Mouse (Mus musculus) kidney, postnatal 0 days (tissue): ENCODE measurements at regions not wholly inside any gene's neighbourhood (a gene's known extent, or its start where the extent isn't known, plus 50 kb on each side); places are given as distances from the start of the nearest gene placed in this dataset.

Experiments used
- ATAC-seq: fragments of 200-750 bp; cut with Nextera tagmentation; replicated peaks from 2 replicates; pipeline ENCODE4 v1.8.0; 2017; ENCODE audit warnings: low read depth, moderate number of reproducible peaks, moderate TSS enrichment, moderate library complexity; ENCODE audit not compliant: low FRiP score
- DNase-seq: peaks from one replicate; pipeline ENCODE4 v3.0.0-alpha.2; 2016; ENCODE audit warnings: low spot score
- H3K27ac ChIP-seq: fragments of 300-500 bp; sonication (generic); 2 replicates; pipeline ENCODE4 v1.5.1; 2014; ENCODE audit warnings: mild to moderate bottlenecking
- H3K27me3 ChIP-seq: fragments of 300-500 bp; sonication (generic); 2 replicates; pipeline ENCODE4 v1.6.1; 2014; ENCODE audit warnings: low read length, mixed read lengths; ENCODE audit not compliant: insufficient read depth
- H3K36me3 ChIP-seq: fragments of 300-500 bp; sonication (generic); 2 replicates; pipeline ENCODE4 v1.6.1; 2014; ENCODE audit warnings: low read length, mixed read lengths; ENCODE audit not compliant: insufficient read depth
- H3K4me1 ChIP-seq: fragments of 300-500 bp; sonication (generic); replicated peaks from 2 replicates; pipeline ENCODE4 v1.6.1; 2014; ENCODE audit warnings: antibody characterized with exemption, low read length, mixed read lengths; ENCODE audit not compliant: insufficient read depth
- H3K4me2 ChIP-seq: fragments of 300-500 bp; sonication (generic); 2 replicates; pipeline ENCODE4 v1.6.1; 2014; ENCODE audit warnings: mild to moderate bottlenecking, low read length, moderate library complexity, mixed read lengths
- H3K4me3 ChIP-seq: fragments of 300-500 bp; sonication (generic); replicated peaks from 2 replicates; pipeline ENCODE4 v1.5.1; 2014; ENCODE audit warnings: low read depth, low read length
- H3K9ac ChIP-seq: fragments of 300-500 bp; sonication (generic); 2 replicates; pipeline ENCODE4 v1.6.1; 2014; ENCODE audit warnings: low read depth, low read length
- H3K9me3 ChIP-seq: fragments of 300-500 bp; sonication (generic); replicated peaks from 2 replicates; pipeline ENCODE4 v1.6.1; 2016; ENCODE audit warnings: low read length, inconsistent platforms, mixed read lengths
- CTCF ChIP-seq: IDR thresholded peaks from 2 replicates; pipeline ENCODE4 v1.5.1; 2016; ENCODE audit warnings: antibody characterized with exemption, low read depth, mild to moderate bottlenecking, moderate library complexity
- WGBS: fragments of 180-500 bp; shearing (Covaris S2); extraction: QIAGEN DNeasy Blood & Tissue Kit; methylation state at CpG from one replicate; pipeline ENCODE4 v1.1.7; 2014; 5-methylcytosine and 5-hydroxymethylcytosine counted together

DNA sequence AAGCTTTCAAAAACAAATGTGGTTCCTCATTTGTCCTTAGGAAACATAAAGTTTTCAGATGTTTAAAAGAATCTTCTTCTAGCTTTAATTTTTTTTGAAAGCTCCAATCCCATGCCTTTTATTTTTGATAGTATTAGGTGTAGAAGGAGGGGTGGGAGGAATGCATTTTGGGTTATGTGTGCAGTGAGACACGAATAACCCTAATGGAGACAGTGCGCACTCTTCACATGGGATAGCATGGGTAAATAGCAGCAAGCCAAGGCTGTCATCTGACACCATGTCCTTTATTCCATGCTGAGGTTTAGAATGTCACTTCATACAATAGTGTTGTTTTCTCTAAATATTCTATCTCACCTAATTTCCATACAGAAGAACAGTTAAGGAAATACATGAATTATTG lies 60.7 kb upstream of the Ifne start:
- WGBS: 81% methylated on average over 2 of the region's 2 CpGs
- Histone ChIP-seq H3K4me3 (no peak overlapping the region), H3K36me3 (no peaks in the 10 kb centered on the region), H3K27ac (no peak overlapping the region), H3K4me2 (no peak overlapping the region), H3K9me3 (no peaks in the 10 kb centered on the region), H3K9ac (no peak overlapping the region), H3K27me3 (peaks cover 24% of the 10 kb centered on the region), H3K4me1 (no peaks in the 10 kb centered on the region)
- ATAC-seq: no peak
- no peak for DNase-seq
- no peak for TF ChIP-seq CTCF

DNA sequence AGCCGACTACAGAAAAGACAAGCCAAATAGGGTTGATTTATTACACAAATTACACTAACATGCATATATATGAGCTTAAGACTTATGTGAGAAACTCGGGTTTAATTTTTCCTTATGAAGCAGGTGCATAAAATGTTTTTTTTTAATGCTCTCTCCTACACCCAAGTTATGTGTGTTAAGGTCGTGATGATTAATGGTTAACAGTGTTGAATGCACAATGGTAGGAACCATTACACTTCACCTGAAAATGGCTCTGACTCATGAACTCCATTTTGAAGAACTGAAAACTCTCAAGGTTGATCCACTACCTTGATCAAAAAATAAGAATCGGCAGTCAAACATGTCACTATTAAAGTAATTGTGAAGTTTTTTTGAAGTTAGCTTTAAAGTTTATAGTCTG lies 59.4 kb upstream of the Ifne start:
- Histone ChIP-seq H3K36me3 (no peaks in the 10 kb centered on the region), H3K27ac (no peak overlapping the region), H3K4me2 (no peak overlapping the region), H3K27me3 (peaks cover 32% of the 10 kb centered on the region), H3K9me3 (no peaks in the 10 kb centered on the region), H3K4me1 (no peaks in the 10 kb centered on the region), H3K9ac (no peak overlapping the region), H3K4me3 (no peak overlapping the region)
- TF ChIP-seq CTCF: no peak
- ATAC-seq (no peak), DNase-seq (no peak)
- 56% methylated on average over 4 of the region's 4 CpGs for WGBS

DNA sequence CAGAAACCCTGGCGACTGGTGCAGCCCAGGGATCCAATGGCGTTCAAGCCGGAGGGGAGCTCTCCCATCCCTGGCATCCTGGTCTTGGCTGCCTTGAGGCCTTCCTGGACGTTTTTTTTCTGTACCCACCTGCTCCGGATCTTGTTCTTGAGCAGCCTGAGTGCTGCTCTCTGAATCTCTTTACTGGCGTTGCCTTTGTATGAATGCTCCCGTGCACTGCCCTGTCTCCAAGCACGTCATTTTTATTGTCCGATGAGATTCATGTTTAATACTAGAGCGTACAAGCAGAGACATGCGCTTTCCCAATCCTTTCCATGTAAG lies 58.7 kb upstream of the Ifne start:
- WGBS: 7% methylated on average over 11 of the region's 11 CpGs

DNA sequence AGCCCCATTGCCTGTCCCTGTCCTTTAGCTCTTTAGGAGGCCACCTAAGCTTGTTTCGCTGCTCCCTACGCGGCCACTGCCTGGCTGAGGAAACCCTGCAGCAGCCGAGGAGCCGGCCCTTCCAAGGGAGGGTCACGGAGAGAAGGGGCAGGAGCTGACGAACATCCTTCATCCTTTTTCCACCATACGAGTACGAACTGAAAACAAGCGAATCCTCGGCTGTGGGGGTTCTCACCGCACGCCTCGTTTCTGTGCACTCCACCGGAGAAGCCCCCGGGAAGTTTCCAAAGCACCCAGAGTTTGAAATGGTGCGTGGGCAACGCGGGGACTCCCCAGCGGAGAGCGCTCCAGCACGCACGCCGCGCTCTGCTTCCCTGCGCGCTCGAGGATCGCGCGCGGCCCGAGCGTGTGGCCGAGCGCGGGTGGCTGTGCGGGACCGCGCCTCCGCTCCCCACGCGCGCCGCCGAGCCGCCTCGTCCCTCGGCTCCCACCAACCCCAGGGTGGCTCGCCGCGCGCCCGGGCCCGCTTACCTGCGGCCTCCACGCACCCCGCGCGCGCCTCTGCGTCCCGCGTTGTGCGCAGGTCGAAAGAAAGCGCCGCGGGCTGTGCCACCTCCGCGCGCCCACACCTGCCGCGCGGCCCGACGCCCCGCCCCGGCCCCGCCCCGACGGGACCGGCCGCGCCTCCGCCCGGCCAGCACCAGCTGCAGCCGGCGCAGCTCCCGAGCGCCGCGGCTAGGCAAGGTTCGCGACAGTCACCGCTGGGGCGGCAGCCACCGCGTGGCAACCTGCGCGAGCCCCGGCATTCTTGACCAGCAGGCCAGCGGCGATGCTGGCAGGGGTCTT lies 58.1 kb upstream of the Ifne start:
- DNase-seq (peak; percentile 33), ATAC-seq (peak; percentile 95)
- Histone ChIP-seq H3K27me3 (peaks cover 32% of the 10 kb centered on the region), H3K9ac (peak overlapping the region; percentile 51), H3K4me1 (no peaks in the 10 kb centered on the region), H3K36me3 (no peaks in the 10 kb centered on the region), H3K27ac (no peak overlapping the region; the same call in 1 of the 2 replicates), H3K9me3 (no peaks in the 10 kb centered on the region), H3K4me2 (peak overlapping the region; percentile 84), H3K4me3 (peak overlapping the region; percentile 55)
- WGBS: under 1% methylated on average over 104 of the region's 104 CpGs
- TF ChIP-seq CTCF: no peak

More for the DNA sequence above, 58.7 kb upstream of the Ifne start:
- no peaks in the 10 kb centered on the region for H3K9me3 ChIP-seq
- H3K27ac ChIP-seq: no peak overlapping the region; the same call in 1 of the 2 replicates
- H3K4me1 ChIP-seq: no peaks in the 10 kb centered on the region
- no peak for ATAC-seq
- H3K4me3 ChIP-seq: peak overlapping the region; percentile 55
- peak overlapping the region; percentile 84 for H3K4me2 ChIP-seq
- DNase-seq: no peak
- no peak for TF ChIP-seq CTCF
- H3K27me3 ChIP-seq: peaks cover 32% of the 10 kb centered on the region
- no peaks in the 10 kb centered on the region for H3K36me3 ChIP-seq
- peak overlapping the region; percentile 51; the same call in 1 of the 2 replicates for H3K9ac ChIP-seq

DNA sequence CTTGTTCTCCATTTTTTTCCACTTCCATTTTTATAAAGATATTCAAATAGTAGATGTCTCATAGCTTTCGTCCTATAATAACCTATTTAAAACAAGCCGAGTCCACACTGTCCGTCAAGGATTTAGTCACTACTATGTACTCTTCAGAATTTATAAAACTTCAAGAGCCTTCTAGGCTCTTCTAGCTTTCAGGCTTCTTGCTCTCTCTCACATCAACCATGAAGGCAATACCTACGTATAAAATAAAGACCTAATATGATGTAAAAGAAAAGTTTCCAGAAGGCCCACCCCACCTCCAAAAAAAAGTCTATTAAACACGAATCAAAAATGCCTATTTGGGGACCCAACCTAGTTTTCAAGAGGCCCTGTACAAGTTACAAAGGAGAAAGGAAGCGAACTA lies 57.0 kb upstream of the Ifne start:
- Histone ChIP-seq H3K27me3 (peaks cover 32% of the 10 kb centered on the region), H3K9ac (no peak overlapping the region), H3K36me3 (no peaks in the 10 kb centered on the region), H3K27ac (no peak overlapping the region), H3K4me2 (peak overlapping the region; percentile 84), H3K9me3 (no peaks in the 10 kb centered on the region), H3K4me1 (no peaks in the 10 kb centered on the region), H3K4me3 (no peak overlapping the region)
- no peak for TF ChIP-seq CTCF
- no peak for DNase-seq
- ATAC-seq: no peak
- WGBS: 67% methylated on average over 6 of the region's 6 CpGs

DNA sequence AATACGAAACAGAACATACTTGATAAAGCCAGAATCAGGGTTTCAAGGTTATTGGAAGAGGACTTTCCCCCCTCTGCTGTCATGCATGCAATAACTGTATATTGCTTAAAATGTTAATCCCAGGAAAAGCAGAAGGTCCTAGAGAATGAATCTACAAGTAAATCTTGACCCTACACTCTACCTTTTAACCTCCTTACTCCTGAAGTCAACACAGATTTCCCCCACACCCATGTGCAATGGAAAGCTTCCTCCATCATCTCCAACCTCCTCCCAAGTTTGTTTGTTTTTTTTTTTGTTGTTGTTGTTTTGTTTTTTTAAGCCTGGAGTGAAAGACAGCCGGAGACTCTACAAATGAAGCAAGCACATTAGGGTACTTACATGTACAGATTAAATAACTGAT lies 55.9 kb upstream of the Ifne start:
- no peak overlapping the region for H3K4me2 ChIP-seq
- ATAC-seq: no peak
- 78% methylated on average over 2 of the region's 2 CpGs for WGBS

More for the DNA sequence above, 55.9 kb upstream of the Ifne start:
- Histone ChIP-seq H3K4me3 (no peak overlapping the region), H3K27me3 (peaks cover 35% of the 10 kb centered on the region), H3K4me1 (no peaks in the 10 kb centered on the region), H3K27ac (no peak overlapping the region), H3K9ac (no peak overlapping the region), H3K9me3 (no peaks in the 10 kb centered on the region), H3K36me3 (no peaks in the 10 kb centered on the region)
- DNase-seq: no peak
- no peak for TF ChIP-seq CTCF
